Mouse (Mus musculus): Measurements from ENCODE around the gene Ddx21. TPM values are rescaled to one million over a fixed set of nuclear protein-coding genes. Genes with fewer than 3 reads are reported as not detected.
"Not testable (repeated sequence)": the region's sequence is repeated elsewhere in the genome, so short reads cannot be mapped to it uniquely, and the experiment has no call there.

Ddx21 gene
- polyA plus RNA-seq, 1 experiment from 2014 or later: 35.1 TPM

GRCm38 (mm10) chr10:62588616-62589015 lies 13.5 kb downstream of the Ddx21 start:
- WGBS: 91% methylated on average over 4 of the region's 4 CpGs
- no peak overlapping the region for H3K4me3 ChIP-seq
- H3K36me3 ChIP-seq (replicated peaks): peaks cover 100% of the 10 kb centered on the region
- H3K27ac ChIP-seq (replicated peaks): no peak overlapping the region
- H3K27me3 ChIP-seq (replicated peaks; ENCODE audit: low read depth, poor library complexity, severe bottlenecking): no peaks in the 10 kb centered on the region
- H3K9me3 ChIP-seq: no peaks in the 10 kb centered on the region
- no peak for DNase-seq (ENCODE audit: low spot score)
- no peaks in the 10 kb centered on the region for H3K4me1 ChIP-seq

- Histone ChIP-seq H3K9me3 (no peaks in the 10 kb centered on the region), H3K27ac (replicated peaks) (no peak overlapping the region), H3K4me1 (no peaks in the 10 kb centered on the region), H3K36me3 (replicated peaks) (peaks cover 85% of the 10 kb centered on the region), H3K27me3 (replicated peaks; ENCODE audit: low read depth, poor library complexity, severe bottlenecking) (no peaks in the 10 kb centered on the region), H3K4me3 (no peak overlapping the region)
- WGBS: 92% methylated on average over 1 of the region's 1 CpGs
- no peak for DNase-seq (ENCODE audit: low spot score)
Measured at GRCm38 (mm10) chr10:62583245-62583644, 18.8 kb downstream of the Ddx21 start.

- H3K27ac ChIP-seq (replicated peaks): no peak overlapping the region
- H3K27me3 ChIP-seq (replicated peaks; ENCODE audit: low read depth, poor library complexity, severe bottlenecking): no peaks in the 10 kb centered on the region
- WGBS: 88% methylated on average over 7 of the region's 7 CpGs
- H3K4me3 ChIP-seq: no peak overlapping the region
- H3K36me3 ChIP-seq (replicated peaks): peaks cover 79% of the 10 kb centered on the region
- peaks cover 2% of the 10 kb centered on the region for H3K4me1 ChIP-seq
- no peak for DNase-seq (ENCODE audit: low spot score)
- no peaks in the 10 kb centered on the region for H3K9me3 ChIP-seq
Measured at GRCm38 (mm10) chr10:62582701-62583100, 19.4 kb downstream of the Ddx21 start.

GRCm38 (mm10) chr10:62582263-62582662 lies 19.8 kb downstream of the Ddx21 start:
- Histone ChIP-seq H3K4me1 (peaks cover 6% of the 10 kb centered on the region), H3K9me3 (no peaks in the 10 kb centered on the region), H3K36me3 (replicated peaks) (peaks cover 75% of the 10 kb centered on the region), H3K27me3 (replicated peaks; ENCODE audit: low read depth, poor library complexity, severe bottlenecking) (no peaks in the 10 kb centered on the region), H3K4me3 (no peak overlapping the region), H3K27ac (replicated peaks) (no peak overlapping the region)
- no peak for DNase-seq (ENCODE audit: low spot score)
- WGBS: 93% methylated on average over 17 of the region's 17 CpGs

- 88% methylated on average over 12 of the region's 13 CpGs for WGBS
- Histone ChIP-seq H3K36me3 (replicated peaks) (peaks cover 61% of the 10 kb centered on the region), H3K4me1 (peaks cover 14% of the 10 kb centered on the region)
- DNase-seq (ENCODE audit: low spot score); H3K9me3 ChIP-seq; H3K27ac ChIP-seq (replicated peaks); H3K4me3 ChIP-seq; H3K27me3 ChIP-seq (replicated peaks; ENCODE audit: low read depth, poor library complexity, severe bottlenecking): not testable (repeated sequence)
Measured at GRCm38 (mm10) chr10:62579129-62579528, 23.0 kb downstream of the Ddx21 start.

- peaks cover 61% of the 10 kb centered on the region for H3K36me3 ChIP-seq (replicated peaks)
- peaks cover 14% of the 10 kb centered on the region for H3K4me1 ChIP-seq
- peak within 1 kb of the TSS; percentile 87 for H3K27ac ChIP-seq (replicated peaks)
- DNase-seq (ENCODE audit: low spot score): peak; percentile 97
- H3K9me3 ChIP-seq: no peaks in the 10 kb centered on the region
- WGBS: 6% methylated on average over 33 of the region's 33 CpGs
- no peaks in the 10 kb centered on the region for H3K27me3 ChIP-seq (replicated peaks; ENCODE audit: low read depth, poor library complexity, severe bottlenecking)
- H3K4me3 ChIP-seq: peak within 1 kb of the TSS; percentile 96
Measured at GRCm38 (mm10) chr10:62578338-62579100, 23.6 kb downstream of the Ddx21 start, which contains the start of gene Kif1bp. TSS of gene Kif1bp (minus strand) at chr10:62578457.

- Histone ChIP-seq H3K36me3 (replicated peaks) (peaks cover 61% of the 10 kb centered on the region), H3K9me3 (no peaks in the 10 kb centered on the region), H3K4me1 (peaks cover 14% of the 10 kb centered on the region), H3K27me3 (replicated peaks; ENCODE audit: low read depth, poor library complexity, severe bottlenecking) (no peaks in the 10 kb centered on the region), H3K27ac (replicated peaks) (peak overlapping the region; percentile 87), H3K4me3 (peak overlapping the region; percentile 96)
- WGBS: 1% methylated on average over 54 of the region's 54 CpGs
- DNase-seq (ENCODE audit: low spot score): no peak
Measured at GRCm38 (mm10) chr10:62577673-62578337, 24.3 kb downstream of the Ddx21 start.

GRCm38 (mm10) chr10:62575001-62575400 lies 27.1 kb downstream of the Ddx21 start:
- H3K27ac ChIP-seq (replicated peaks): no peak overlapping the region
- WGBS: 90% methylated on average over 13 of the region's 13 CpGs
- no peak for DNase-seq (ENCODE audit: low spot score)
- no peak overlapping the region for H3K4me3 ChIP-seq
- peaks cover 14% of the 10 kb centered on the region for H3K4me1 ChIP-seq
- H3K27me3 ChIP-seq (replicated peaks; ENCODE audit: low read depth, poor library complexity, severe bottlenecking): no peaks in the 10 kb centered on the region
- no peaks in the 10 kb centered on the region for H3K9me3 ChIP-seq
- H3K36me3 ChIP-seq (replicated peaks): peaks cover 59% of the 10 kb centered on the region

- 94% methylated on average over 7 of the region's 7 CpGs for WGBS
- no peak overlapping the region for H3K27ac ChIP-seq (replicated peaks)
- H3K27me3 ChIP-seq (replicated peaks; ENCODE audit: low read depth, poor library complexity, severe bottlenecking): no peaks in the 10 kb centered on the region
- no peaks in the 10 kb centered on the region for H3K9me3 ChIP-seq
- no peak for DNase-seq (ENCODE audit: low spot score)
- H3K36me3 ChIP-seq (replicated peaks): peaks cover 97% of the 10 kb centered on the region
- H3K4me1 ChIP-seq: no peaks in the 10 kb centered on the region
- H3K4me3 ChIP-seq: no peak overlapping the region
Measured at GRCm38 (mm10) chr10:62570126-62570871, 31.8 kb downstream of the Ddx21 start.

GRCm38 (mm10) chr10:62568861-62569260 lies 33.2 kb downstream of the Ddx21 start:
- Histone ChIP-seq H3K36me3 (replicated peaks) (peaks cover 97% of the 10 kb centered on the region), H3K9me3 (no peaks in the 10 kb centered on the region), H3K4me1 (no peaks in the 10 kb centered on the region), H3K27me3 (replicated peaks; ENCODE audit: low read depth, poor library complexity, severe bottlenecking) (no peaks in the 10 kb centered on the region), H3K27ac (replicated peaks) (no peak overlapping the region), H3K4me3 (no peak overlapping the region)
- DNase-seq (ENCODE audit: low spot score): no peak
- WGBS: 91% methylated on average over 4 of the region's 4 CpGs

GRCm38 (mm10) chr10:62557736-62558135 lies 44.3 kb downstream of the Ddx21 start:
- Histone ChIP-seq H3K36me3 (replicated peaks) (peaks cover 62% of the 10 kb centered on the region), H3K4me1 (peaks cover 5% of the 10 kb centered on the region; the same call in 1 of the 2 replicates), H3K4me3 (no peak overlapping the region), H3K9me3 (no peaks in the 10 kb centered on the region), H3K27ac (replicated peaks) (no peak overlapping the region), H3K27me3 (replicated peaks; ENCODE audit: low read depth, poor library complexity, severe bottlenecking) (no peaks in the 10 kb centered on the region)
- WGBS: 90% methylated on average over 1 of the region's 1 CpGs
- peak; percentile 16 for DNase-seq (ENCODE audit: low spot score)

GRCm38 (mm10) chr10:62556558-62556901 lies 45.6 kb downstream of the Ddx21 start:
- H3K27ac ChIP-seq (replicated peaks): no peak overlapping the region
- no peak for DNase-seq (ENCODE audit: low spot score)
- no peaks in the 10 kb centered on the region for H3K9me3 ChIP-seq
- H3K36me3 ChIP-seq (replicated peaks): peaks cover 50% of the 10 kb centered on the region
- no peaks in the 10 kb centered on the region for H3K27me3 ChIP-seq (replicated peaks; ENCODE audit: low read depth, poor library complexity, severe bottlenecking)
- 89% methylated on average over 6 of the region's 6 CpGs for WGBS
- H3K4me3 ChIP-seq: no peak overlapping the region
- peaks cover 5% of the 10 kb centered on the region; the same call in 1 of the 2 replicates for H3K4me1 ChIP-seq
